Mouse (Mus musculus) C2C12 (cell line): ENCODE measurements at regions not wholly inside any gene's neighbourhood (a gene's known extent, or its start where the extent isn't known, plus 50 kb on each side); places are given as distances from the start of the nearest gene placed in this dataset.

Source experiments
- MAX ChIP-seq: IDR thresholded peaks from one replicate; pipeline ENCODE4 v1.6.1; 2011; ENCODE audit warnings: mild to moderate bottlenecking, control low read depth
- USF1 ChIP-seq: IDR thresholded peaks from one replicate; pipeline ENCODE4 v1.6.1; 2011; ENCODE audit warnings: low read depth, mild to moderate bottlenecking, control low read depth, moderate library complexity

GRCm38 (mm10) chr5:35183418-35183817 is 77.9 kb upstream of the Lrpap1 start:
- no peak for TF ChIP-seq USF1
- TF ChIP-seq MAX: no peak
